Mouse (Mus musculus) embryo, embryonic 11.5 days (tissue): ENCODE data around the gene Gm20388.
"Not testable (repeated sequence)": the region's sequence is repeated elsewhere in the genome, so short reads cannot be mapped to it uniquely, and the experiment has no call there.

ENCODE experiments used
- DNase-seq: peaks from one replicate; pipeline ENCODE4 v3.0.0-alpha.2; 2012; ENCODE audit warnings: low read depth, low spot score

Gm20388 gene

DNA sequence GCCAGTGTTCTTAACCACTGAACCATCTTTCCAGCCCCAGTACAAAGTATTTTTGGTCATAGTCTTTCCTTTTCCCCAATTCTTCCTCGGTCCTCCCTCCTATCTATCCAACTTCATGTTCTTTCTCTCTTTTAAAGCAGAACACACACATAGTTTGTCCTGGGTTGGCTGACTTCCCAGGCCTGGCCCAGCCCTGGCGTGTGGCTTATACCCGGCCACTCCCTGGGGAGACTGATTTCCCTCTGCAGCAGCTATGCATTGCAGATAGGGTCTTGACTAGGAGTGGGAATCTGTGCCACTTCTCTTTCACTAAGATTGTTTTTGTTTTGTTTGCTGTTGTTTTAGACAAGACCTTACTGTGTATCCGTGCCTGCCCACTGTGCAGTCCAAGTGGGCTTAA lies 3160.5 kb downstream of the Gm20388 start:
- no peak for DNase-seq

DNA sequence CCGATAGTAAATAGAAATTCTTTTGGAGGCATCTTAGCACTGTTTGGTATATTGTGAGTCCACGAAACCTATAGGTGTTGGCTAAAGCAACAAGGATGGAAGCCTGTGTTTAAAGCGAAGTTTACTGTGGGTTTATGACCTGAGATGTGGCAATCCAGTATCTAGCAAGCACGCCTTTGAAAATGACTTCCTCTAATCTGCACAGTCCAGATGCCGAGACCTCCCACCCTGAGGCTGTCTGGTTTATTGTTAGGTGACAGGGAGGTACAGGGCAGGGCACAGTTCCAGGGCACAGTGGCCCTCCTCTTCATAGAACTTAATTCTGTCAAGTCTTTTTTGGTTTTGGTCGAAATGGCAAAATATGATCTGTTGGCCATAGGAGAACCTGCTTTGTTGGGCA lies 3166.6 kb downstream of the Gm20388 start:
- no peak for DNase-seq

DNA sequence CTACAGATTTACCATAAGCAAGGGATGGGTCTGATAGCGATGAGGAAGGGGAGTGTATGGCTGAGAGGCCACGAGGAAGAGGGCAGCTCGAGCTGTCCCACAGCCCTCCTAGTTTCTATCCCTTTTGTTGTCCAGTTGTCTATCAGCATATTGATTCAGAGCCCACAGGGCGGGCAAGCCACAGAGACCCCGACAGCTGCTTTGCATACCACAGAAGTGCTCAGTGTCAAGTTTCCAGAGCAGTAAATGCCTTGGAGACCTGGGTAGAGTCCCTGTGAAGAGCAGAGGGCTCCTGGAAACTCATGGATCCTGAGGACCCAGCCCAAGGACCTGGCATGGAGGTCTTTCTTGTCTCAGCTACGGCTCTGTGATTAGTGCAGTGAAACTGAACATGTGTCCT lies 3172.4 kb downstream of the Gm20388 start:
- no peak for DNase-seq

GRCm38 (mm10) chr8:123083610-123084009 lies 3173.0 kb downstream of the Gm20388 start:
- no peak for DNase-seq

- DNase-seq: no peak
Observed at GRCm38 (mm10) chr8:123087289-123087688, 3176.6 kb downstream of the Gm20388 start.

GRCm38 (mm10) chr8:123097216-123097615 lies 3186.6 kb downstream of the Gm20388 start:
- no peak for DNase-seq

GRCm38 (mm10) chr8:123097786-123098584 lies 3187.3 kb downstream of the Gm20388 start:
- no peak for DNase-seq

DNA sequence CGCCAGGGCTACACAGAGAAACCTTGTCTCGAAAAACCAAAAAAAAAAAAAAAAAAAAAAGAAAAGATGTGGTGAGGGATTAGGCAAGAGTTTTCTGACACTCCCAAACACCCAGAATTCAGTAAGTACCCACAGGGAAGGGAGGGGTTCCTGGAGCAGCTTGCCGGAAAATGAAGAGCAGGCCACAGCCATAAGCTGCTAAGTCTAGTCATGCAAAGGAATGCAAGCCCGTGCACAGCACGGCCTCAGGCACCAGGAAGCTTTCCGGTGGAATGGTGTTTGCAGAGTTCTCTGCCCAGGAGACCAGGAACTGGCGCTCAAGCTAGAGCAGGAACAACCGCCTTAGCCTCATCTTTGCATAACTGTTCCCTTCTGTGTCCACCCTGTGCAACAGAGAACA lies 3189.6 kb downstream of the Gm20388 start:
- no peak for DNase-seq

DNA sequence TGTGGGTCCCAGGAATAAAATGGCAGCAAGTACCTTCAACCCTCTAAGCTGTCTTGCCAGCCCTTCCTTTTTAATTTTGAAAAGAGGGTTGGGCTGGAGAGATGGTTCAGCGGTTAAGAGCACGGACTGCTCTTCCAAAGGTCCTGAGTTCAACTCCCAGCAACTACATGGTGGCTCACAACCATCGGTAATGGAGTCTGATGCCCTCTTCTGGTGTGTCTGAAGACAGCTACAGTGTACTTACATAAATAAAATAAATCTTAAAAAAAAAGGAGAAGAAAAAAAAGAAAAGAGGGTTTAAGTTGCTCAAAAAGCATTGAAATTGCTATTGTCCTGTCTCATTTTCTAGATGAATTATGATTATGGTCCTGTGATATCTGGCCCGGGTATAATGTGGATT lies 3190.6 kb downstream of the Gm20388 start:
- DNase-seq: no peak

DNA sequence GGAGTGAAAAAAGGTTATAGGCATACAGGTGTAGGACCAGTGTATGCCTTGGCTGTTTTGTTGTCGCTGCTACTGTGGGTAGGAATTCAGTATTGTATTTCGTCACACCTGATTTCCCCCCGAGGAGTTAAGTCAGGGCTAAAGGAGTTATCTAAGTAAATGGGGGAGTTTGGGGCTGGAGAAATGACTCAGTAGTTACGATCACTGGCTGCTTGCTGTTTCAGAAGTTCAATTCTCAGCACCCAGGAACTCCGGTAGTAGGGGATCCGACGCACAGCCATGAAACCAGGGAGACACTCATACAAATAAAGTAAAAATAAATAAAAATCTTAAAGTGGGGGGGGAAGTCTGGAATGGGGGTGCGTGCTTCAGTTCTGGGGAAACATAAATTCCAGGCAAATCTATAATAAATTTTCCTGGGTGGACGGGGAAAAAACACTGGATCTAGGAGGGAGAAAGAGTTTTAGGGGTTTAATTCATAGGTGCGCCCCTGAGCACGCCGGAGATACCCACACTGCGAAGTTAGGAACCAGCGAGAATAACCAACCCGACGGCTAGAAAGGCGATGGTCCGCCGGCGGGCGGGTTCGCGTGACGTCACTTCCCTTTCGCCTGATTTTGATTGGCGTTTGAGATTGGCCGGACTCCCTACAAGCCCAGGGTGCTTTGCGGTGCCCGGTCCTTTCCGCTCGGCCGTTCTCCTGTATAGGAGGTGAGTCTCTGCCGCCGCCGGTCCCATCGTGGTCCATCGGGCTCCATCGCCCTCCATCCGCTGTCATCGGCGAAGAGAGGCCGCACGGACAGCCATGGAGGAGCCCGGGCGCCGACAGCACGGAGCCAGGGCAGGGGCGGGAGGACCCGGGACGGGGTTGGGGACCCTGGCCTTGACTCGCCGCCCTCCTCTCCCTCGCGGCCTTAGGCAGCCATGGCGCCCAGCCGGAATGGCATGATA lies 3191.4 kb downstream of the Gm20388 start, which contains the start of gene Rpl13:
TSS of gene Rpl13 (plus strand) at position 616 of the 951 bp plus-strand sequence.
- DNase-seq: peak; percentile 94

DNA sequence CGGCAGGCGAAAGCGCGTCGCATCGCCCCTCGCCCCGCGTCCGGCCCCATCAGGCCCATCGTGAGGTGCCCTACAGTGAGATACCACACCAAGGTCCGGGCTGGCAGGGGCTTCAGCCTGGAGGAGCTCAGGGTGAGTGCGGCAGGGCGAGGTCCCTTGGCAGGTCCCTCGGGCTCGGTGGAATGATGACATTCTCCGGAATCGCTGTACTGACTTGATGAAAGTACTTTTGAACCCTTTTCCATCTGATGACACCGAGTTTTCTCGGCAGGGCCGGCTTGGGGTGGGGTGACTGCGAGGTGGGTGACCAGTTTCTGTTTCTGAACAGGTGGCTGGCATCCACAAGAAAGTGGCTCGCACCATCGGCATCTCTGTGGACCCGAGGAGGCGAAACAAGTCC lies 3192.2 kb downstream of the Gm20388 start:
- not testable (repeated sequence) for DNase-seq

DNA sequence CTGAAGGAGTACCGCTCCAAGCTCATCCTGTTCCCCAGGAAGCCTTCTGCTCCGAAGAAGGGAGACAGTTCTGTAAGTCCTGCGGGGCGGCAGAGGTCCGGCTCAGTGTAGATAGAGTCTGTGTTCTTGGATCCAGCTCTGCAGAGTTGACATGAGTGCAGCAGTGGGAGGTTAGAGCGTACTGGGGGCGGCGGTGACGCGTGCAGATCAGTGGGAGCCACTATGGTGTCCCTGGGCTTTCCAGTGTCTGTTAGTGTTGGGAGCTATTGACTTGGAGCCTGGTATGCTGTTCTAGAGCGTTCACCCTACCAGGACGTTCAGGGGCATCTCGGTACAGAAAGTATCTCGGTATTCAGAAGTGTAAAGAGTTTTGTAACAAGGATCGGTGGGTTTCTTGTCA lies 3192.6 kb downstream of the Gm20388 start:
- DNase-seq: no peak

- DNase-seq: no peak
Observed at GRCm38 (mm10) chr8:123104046-123104767, 3193.6 kb downstream of the Gm20388 start.

DNA sequence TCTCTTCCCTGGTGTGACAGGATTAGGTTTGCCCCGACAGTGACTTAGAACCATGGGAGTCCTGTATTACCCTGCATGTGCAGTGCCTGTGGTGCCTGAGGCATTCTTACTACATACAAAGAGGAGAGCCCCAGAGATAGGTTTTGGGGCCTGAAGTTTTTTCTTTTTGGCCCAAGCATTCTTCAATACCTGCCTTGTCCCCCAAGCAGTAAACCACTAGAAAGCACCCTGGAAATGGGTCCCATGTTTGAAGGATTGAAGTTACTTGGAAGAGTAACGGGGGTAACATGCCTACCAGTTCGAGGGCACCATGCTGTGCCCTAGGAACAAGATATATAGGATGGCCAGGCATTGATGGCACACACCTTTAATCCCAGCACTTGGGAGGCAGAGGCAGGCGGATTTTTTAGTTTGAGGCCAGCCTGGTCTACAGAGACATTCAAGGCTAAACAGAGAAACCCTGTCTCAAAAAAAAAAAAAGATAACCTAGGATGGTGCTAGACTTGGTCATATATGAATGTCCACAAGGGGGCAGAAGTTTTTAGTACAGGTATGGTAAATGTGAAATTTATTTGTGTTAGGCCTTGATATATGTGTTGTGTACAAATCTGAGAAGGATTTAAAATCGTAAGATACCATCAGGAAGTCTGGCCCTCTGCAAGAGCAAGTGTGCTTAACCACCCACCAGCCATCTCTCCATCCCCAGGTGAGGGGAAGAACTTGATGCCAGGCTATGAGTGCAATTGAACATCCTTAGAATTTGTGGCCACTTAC lies 3195.1 kb downstream of the Gm20388 start:
- peak; percentile 48 for DNase-seq

DNA sequence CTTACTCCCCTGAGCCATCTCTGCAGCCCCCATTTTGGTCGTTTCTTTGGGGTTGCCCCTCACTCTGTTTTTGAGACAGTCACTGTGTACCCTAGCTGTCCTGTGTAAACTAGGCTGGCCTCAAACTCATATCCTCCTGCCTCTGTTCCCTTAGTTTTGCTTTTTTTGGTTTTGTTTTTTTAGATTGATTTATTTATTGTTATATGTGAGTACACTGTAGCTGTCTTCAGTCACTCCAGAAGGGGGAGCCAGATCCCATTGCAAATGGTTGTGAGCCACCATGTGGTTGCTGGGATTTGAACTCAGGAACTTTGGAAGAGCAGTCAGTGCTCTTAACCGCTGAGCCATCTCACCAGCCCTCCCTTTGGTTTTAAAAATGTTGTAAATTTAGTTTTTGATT lies 3195.9 kb downstream of the Gm20388 start:
- no peak for DNase-seq

- DNase-seq: no peak
Observed at GRCm38 (mm10) chr8:123108010-123108409, 3197.4 kb downstream of the Gm20388 start.

- DNase-seq: no peak
Observed at GRCm38 (mm10) chr8:123108953-123109352, 3198.3 kb downstream of the Gm20388 start.

DNA sequence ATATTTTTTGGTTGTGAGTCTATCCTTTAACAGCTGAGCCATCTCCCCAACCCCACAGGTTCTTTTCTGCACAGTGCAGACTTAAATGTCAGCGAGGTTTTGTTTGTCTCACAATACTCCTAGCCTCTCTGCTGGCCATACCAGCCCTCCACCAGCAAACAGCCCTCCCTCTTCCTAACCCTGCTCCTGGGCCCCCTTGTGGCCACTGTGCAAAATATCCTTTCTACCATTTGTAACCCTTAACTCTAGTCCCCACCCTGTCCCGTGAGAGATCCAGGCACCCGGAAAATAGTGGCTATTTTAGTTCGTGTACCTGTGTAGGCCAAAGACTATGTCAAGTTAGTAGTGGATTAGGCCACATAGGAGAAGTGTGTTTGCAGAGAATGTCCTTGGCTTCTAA lies 3200.0 kb downstream of the Gm20388 start:
- DNase-seq: peak; percentile 43

- DNase-seq: no peak
Observed at GRCm38 (mm10) chr8:123112892-123113291, 3202.3 kb downstream of the Gm20388 start.

GRCm38 (mm10) chr8:123113908-123114469 lies 3203.3 kb downstream of the Gm20388 start:
- DNase-seq: no peak

- no peak for DNase-seq
Observed at GRCm38 (mm10) chr8:123114644-123115043, 3204.0 kb downstream of the Gm20388 start.
